Mouse (Mus musculus) myocyte (in vitro differentiated cells): Measurements from ENCODE around the gene Lrrc75a. TPM values are rescaled to one million over a fixed set of nuclear protein-coding genes. Genes with fewer than 3 reads are reported as not detected.

Experiments
- H3K27me3 ChIP-seq: one replicate; pipeline ENCODE4 v1.6.1; 2011; ENCODE audit not compliant: control insufficient read depth, insufficient read depth, insufficient read length
- H3K36me3 ChIP-seq: one replicate; pipeline ENCODE4 v1.6.1; 2011; ENCODE audit not compliant: control insufficient read depth, insufficient read depth
- H3K4me2 ChIP-seq: one replicate; pipeline ENCODE4 v1.6.1; 2011; ENCODE audit warnings: low read depth, control low read depth
- H3K4me3 ChIP-seq: one replicate; pipeline ENCODE4 v1.5.1; 2011; ENCODE audit warnings: mild to moderate bottlenecking, control low read depth, moderate library complexity
- H3K79me2 ChIP-seq: one replicate; pipeline ENCODE4 v1.6.1; 2011; ENCODE audit not compliant: control insufficient read depth, insufficient read depth
- H3ac ChIP-seq: one replicate; pipeline ENCODE4 v1.6.1; 2011; ENCODE audit not compliant: control insufficient read depth, insufficient read length
- CEBPB ChIP-seq: IDR thresholded peaks from 2 replicates; pipeline ENCODE4 v1.6.1; 2011; ENCODE audit warnings: mild to moderate bottlenecking, moderate library complexity; ENCODE audit not compliant: poor library complexity, insufficient read depth, severe bottlenecking
- E2F4 ChIP-seq: IDR thresholded peaks from one replicate; pipeline ENCODE4 v1.6.1; 2011; ENCODE audit warnings: mild to moderate bottlenecking, control low read depth, moderate library complexity; ENCODE audit not compliant: insufficient read depth
- MAX ChIP-seq: IDR thresholded peaks from one replicate; pipeline ENCODE4 v1.6.1; 2011; ENCODE audit warnings: low read depth, mild to moderate bottlenecking, control low read depth
- MYOD1 ChIP-seq, 3 experiments: IDR thresholded peaks; one replicate each; pipeline ENCODE4 v1.6.1; 2011; ENCODE audit warnings: control low read depth in 2 of 3, low read depth in 2 of 3, mild to moderate bottlenecking in 2 of 3, moderate library complexity in 1 of 3; ENCODE audit not compliant: insufficient read length in 2 of 3, control insufficient read depth in 1 of 3
- MYOG ChIP-seq, 3 experiments: IDR thresholded peaks; one replicate each; pipeline ENCODE4 v1.6.1; 2011; ENCODE audit warnings: control low read depth in 2 of 3, low read depth in 2 of 3, mild to moderate bottlenecking in 2 of 3; ENCODE audit not compliant: insufficient read length in 2 of 3, control insufficient read depth in 1 of 3, insufficient read depth in 1 of 3
- POLR2A ChIP-seq: IDR thresholded peaks from one replicate; pipeline ENCODE4 v1.6.1; 2011; ENCODE audit warnings: low read depth, mild to moderate bottlenecking, control low read depth, moderate library complexity; ENCODE audit not compliant: insufficient read length
- POLR2AphosphoS2 ChIP-seq: IDR thresholded peaks from one replicate; pipeline ENCODE4 v1.6.1; 2011; ENCODE audit warnings: low read depth, control low read depth; ENCODE audit not compliant: insufficient read length
- REST ChIP-seq: IDR thresholded peaks from one replicate; pipeline ENCODE4 v1.6.1; 2011; ENCODE audit warnings: mild to moderate bottlenecking, control low read depth, moderate library complexity; ENCODE audit not compliant: insufficient read depth, insufficient read length
- SRF ChIP-seq: IDR thresholded peaks from one replicate; pipeline ENCODE4 v1.6.1; 2011; ENCODE audit warnings: low read depth; ENCODE audit not compliant: control insufficient read depth, insufficient read length
- TCF12 ChIP-seq: IDR thresholded peaks from one replicate; pipeline ENCODE4 v1.6.1; 2011; ENCODE audit warnings: mild to moderate bottlenecking, control low read depth; ENCODE audit not compliant: poor library complexity, insufficient read depth, severe bottlenecking
- TCF3 ChIP-seq: IDR thresholded peaks from one replicate; pipeline ENCODE4 v1.6.1; 2011; ENCODE audit warnings: low read depth, control low read depth; ENCODE audit not compliant: insufficient read length
- USF1 ChIP-seq: IDR thresholded peaks from one replicate; pipeline ENCODE4 v1.6.1; 2011; ENCODE audit warnings: low read depth, mild to moderate bottlenecking, control low read depth, moderate library complexity
- polyA plus RNA-seq: library from polyadenylated mRNA; unstranded; fragments of >200 nt; fragmentation: generic; extraction: Trizol; gene quantifications from one replicate; pipeline ENCODE4 v1.2.1, GENCODE M21; 2012; ENCODE audit warnings: missing spikeins

Lrrc75a gene
- polyA plus RNA-seq, 1 experiment: 19.5 TPM

DNA sequence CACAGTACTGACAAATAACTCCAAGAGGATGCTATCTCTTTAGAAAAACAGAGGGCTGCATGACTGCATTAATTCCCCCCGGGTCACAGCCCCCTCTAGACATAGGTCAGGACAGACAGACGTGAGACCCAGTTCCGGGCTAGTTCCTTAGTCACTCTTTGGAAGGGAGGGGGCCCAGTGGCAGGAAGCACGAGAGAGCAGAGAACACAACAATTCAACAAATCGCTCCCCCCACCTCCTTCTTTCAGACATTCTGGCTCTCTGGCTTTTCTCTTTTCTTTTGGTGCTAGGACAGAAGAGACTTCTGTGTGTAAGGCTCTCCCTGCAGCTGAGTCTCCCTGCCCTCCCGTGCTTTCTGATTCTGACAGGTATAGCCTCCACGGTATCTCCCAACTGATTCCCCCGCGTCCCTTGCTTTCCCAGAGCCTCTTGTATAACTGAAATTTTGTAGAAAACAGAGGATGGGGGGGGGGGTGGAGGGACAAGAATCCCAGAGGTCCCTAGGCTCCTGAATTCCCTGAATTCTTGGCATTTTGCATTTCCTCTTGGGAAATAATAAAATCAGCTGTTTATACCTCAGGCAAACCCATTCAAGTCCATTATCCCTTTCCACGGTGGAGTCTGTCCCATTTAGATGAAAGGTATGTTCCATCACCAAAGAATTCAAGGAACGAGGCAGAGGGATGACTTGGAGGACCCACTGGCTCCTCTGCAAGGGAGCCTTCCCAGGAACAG, 12.1 kb downstream of the Lrrc75a start:
- no peak overlapping the region for H3K4me2 ChIP-seq
- no peak overlapping the region for H3K4me3 ChIP-seq
- no peak for TF ChIP-seq POLR2A
- TF ChIP-seq REST: no peak
- TF ChIP-seq TCF3: no peak
- no peak for TF ChIP-seq MAX
- TF ChIP-seq MYOG (IDR thresholded peaks at IDR 0.05; ENCODE audit: control insufficient read depth in 1 of 3, insufficient read depth in 1 of 3, insufficient read length in 2 of 3, low read depth in 2 of 3): no peak
- TF ChIP-seq E2F4: no peak
- H3K27me3 ChIP-seq: no peaks in the 10 kb centered on the region
- H3K36me3 ChIP-seq: peaks cover 4% of the 10 kb centered on the region
- no peak overlapping the region for H3ac ChIP-seq
- H3K79me2 ChIP-seq: peaks cover 7% of the 10 kb centered on the region

DNA sequence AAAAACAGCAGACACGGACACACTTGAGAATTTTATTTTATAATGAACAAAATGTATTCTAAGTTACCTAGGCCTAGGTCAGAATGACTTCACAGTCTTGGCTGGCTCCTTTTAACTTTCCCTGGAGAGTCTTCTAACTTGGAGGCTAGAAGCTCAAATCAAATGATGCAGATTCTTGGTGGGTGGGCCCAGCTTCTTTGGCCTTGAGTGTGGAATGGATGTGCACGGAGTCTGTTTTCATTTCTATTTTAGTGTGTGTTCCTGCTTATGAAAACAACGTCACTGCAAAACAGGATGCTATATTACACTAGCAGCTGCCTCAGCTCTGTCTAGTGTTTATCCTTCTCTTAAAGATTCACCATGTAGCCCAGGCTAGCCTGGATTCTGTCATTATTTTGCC, 12.9 kb downstream of the Lrrc75a start:
- TF ChIP-seq MYOD1 (IDR thresholded peaks at IDR 0.05; ENCODE audit: control insufficient read depth in 1 of 3, insufficient read length in 2 of 3, low read depth in 2 of 3): no peak
- no peak for TF ChIP-seq REST
- no peak for TF ChIP-seq SRF
- no peak for TF ChIP-seq TCF12
- no peak for TF ChIP-seq MYOG (IDR thresholded peaks at IDR 0.05; ENCODE audit: control insufficient read depth in 1 of 3, insufficient read depth in 1 of 3, insufficient read length in 2 of 3, low read depth in 2 of 3)
- TF ChIP-seq CEBPB: no peak
- TF ChIP-seq MAX: no peak
- TF ChIP-seq TCF3: no peak
- no peak for TF ChIP-seq POLR2AphosphoS2
- TF ChIP-seq E2F4: no peak
- Histone ChIP-seq H3K4me2 (no peak overlapping the region), H3K79me2 (peaks cover 7% of the 10 kb centered on the region), H3K27me3 (no peaks in the 10 kb centered on the region), H3ac (no peak overlapping the region), H3K36me3 (peaks cover 4% of the 10 kb centered on the region), H3K4me3 (no peak overlapping the region)

GRCm38 (mm10) chr11:62631138-62631537, 17.2 kb downstream of the Lrrc75a start:
- H3K27me3 ChIP-seq: no peaks in the 10 kb centered on the region
- peaks cover 5% of the 10 kb centered on the region for H3K79me2 ChIP-seq
- no peak overlapping the region for H3K4me3 ChIP-seq
- H3ac ChIP-seq: no peak overlapping the region
- H3K36me3 ChIP-seq: peaks cover 4% of the 10 kb centered on the region
- TF ChIP-seq MYOD1 (IDR thresholded peaks at IDR 0.05; ENCODE audit: control insufficient read depth in 1 of 3, insufficient read length in 2 of 3, low read depth in 2 of 3) (no peak), TCF3 (no peak), E2F4 (no peak), MAX (no peak), CEBPB (no peak), REST (no peak), MYOG (IDR thresholded peaks at IDR 0.05; ENCODE audit: control insufficient read depth in 1 of 3, insufficient read depth in 1 of 3, insufficient read length in 2 of 3, low read depth in 2 of 3) (no peak), TCF12 (no peak), POLR2AphosphoS2 (no peak), SRF (no peak), POLR2A (no peak), USF1 (no peak)
- no peak overlapping the region for H3K4me2 ChIP-seq

- H3K27me3 ChIP-seq: no peaks in the 10 kb centered on the region
- H3K4me2 ChIP-seq: no peak overlapping the region
- TF ChIP-seq E2F4: no peak
- no peak for TF ChIP-seq USF1
- TF ChIP-seq POLR2AphosphoS2: no peak
- TF ChIP-seq MYOD1 (IDR thresholded peaks at IDR 0.05; ENCODE audit: control insufficient read depth in 1 of 3, insufficient read length in 2 of 3, low read depth in 2 of 3): no peak
- no peak for TF ChIP-seq REST
- TF ChIP-seq TCF12: no peak
- TF ChIP-seq SRF: no peak
- no peak for TF ChIP-seq TCF3
- TF ChIP-seq MAX: no peak
- TF ChIP-seq CEBPB: no peak
- peaks cover 4% of the 10 kb centered on the region for H3K36me3 ChIP-seq
- H3K4me3 ChIP-seq: no peak overlapping the region
- H3ac ChIP-seq: no peak overlapping the region
- H3K79me2 ChIP-seq: peaks cover 5% of the 10 kb centered on the region
Observed at GRCm38 (mm10) chr11:62630225-62630821, 18.0 kb downstream of the Lrrc75a start.
